In the genomic region with DNA sequence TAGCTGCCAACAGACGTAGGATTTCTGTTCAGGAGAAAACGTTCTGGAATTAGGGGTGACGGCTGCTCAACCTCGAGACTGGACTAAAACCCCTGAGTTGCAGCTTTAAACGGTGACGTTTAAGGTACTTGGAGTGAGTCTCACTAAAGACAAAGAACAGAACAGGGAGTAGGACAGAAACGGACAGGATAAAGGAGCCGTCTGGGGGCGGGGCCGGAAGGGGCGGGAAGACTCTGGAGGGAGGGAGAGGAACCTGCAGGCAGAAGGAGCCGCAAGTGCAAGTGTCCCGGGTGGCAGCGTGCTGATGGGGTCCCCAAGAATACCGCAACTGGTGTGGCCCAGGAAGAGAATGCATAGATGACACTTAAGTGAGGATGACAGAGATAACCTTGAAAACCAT, we compare ENCODE assay signal across 9 mouse cellular contexts. TPM values are rescaled to one million over a fixed set of nuclear protein-coding genes. Genes with fewer than 3 reads are reported as not detected.
DNase-seq lines count a peak whose midpoint lies in the region; ATAC-seq and TF ChIP-seq lines count a peak whose summit lies in the region.
"Had no signal": no experiment of that assay in that cellular context is flagged by ENCODE, and none has a peak within 500 bp of the region (broad histone marks: within the 10 kb centered on the region; RNA-seq: fewer than 3 reads in every experiment).

No protein-coding gene starts in this region.

- peak; percentile 46; the same call in 1 of the 2 replicates for ATAC-seq in heart, embryonic 12.5 days (ENCODE audit: insufficient number of reproducible peaks, low FRiP score)
- ATAC-seq in liver, embryonic 14.5 days (ENCODE audit: insufficient read depth) = no peak

- TF ChIP-seq EP300 in heart, adult 2 months (IDR thresholded peaks at IDR 0.05; ENCODE audit: insufficient read depth, low read depth, low read length) = no peak
- no peak for TF ChIP-seq EP300 in liver, embryonic 14.5 days (IDR thresholded peaks at IDR 0.05; ENCODE audit: low read depth)

- no peak for TF ChIP-seq POLR2A in heart, adult 2 months (IDR thresholded peaks at IDR 0.05; ENCODE audit: insufficient read depth, low read depth, low read length)

- intact Hi-C loops in heart, adult 2 months (cut with DNase I) = no loop called here

- H3K4me3 ChIP-seq in heart, embryonic 12.5 days = peak overlapping the region; percentile 2; the same call in 1 of the 2 replicates
- H3K4me3 ChIP-seq in heart, adult 2 months = no peak overlapping the region
- H3K4me3 ChIP-seq in E14TG2a.4 (replicated peaks; ENCODE audit: low read length) = peak overlapping the region; percentile 61
- no peak overlapping the region for H3K4me3 ChIP-seq in liver, embryonic 14.5 days (ENCODE audit: insufficient read depth in 1 of 2, low read depth in 2 of 2, low read length in 2 of 2)

- peak overlapping the region; percentile 15; the same call in 1 of the 2 replicates for H3K9ac ChIP-seq in heart, embryonic 12.5 days
- H3K9ac ChIP-seq in heart, adult 2 months (ENCODE audit: low read depth, low read length) = no peak overlapping the region
- H3K9ac ChIP-seq in liver, embryonic 14.5 days (replicated peaks) = no peak overlapping the region

- WGBS in heart, embryonic 12.5 days = 12% methylated on average over 15 of the region's 15 CpGs
- WGBS in heart, adult 2 months = 23% methylated on average over 15 of the region's 15 CpGs
- WGBS in liver, embryonic 14.5 days (ENCODE audit: insufficient replicate concordance) = 5% methylated on average over 15 of the region's 15 CpGs

- H3K9me3 ChIP-seq in heart, embryonic 12.5 days (replicated peaks) = no peaks in the 10 kb centered on the region
- H3K9me3 ChIP-seq in E14TG2a.4 (ENCODE audit: low read length) = no peaks in the 10 kb centered on the region
- H3K9me3 ChIP-seq in liver, embryonic 14.5 days (ENCODE audit: control insufficient read depth, low read length) = no peaks in the 10 kb centered on the region
- H3K9me3 ChIP-seq: G1E had no signal

- peak overlapping the region; percentile 39 for H3K4me2 ChIP-seq in heart, embryonic 12.5 days
- H3K4me2 ChIP-seq in liver, embryonic 14.5 days (ENCODE audit: low read depth) = peak overlapping the region; percentile 43

- no peak for TF ChIP-seq CTCF in heart, adult 2 months (IDR thresholded peaks at IDR 0.05)
- TF ChIP-seq CTCF in E14TG2a.4 (conservative IDR thresholded peaks at IDR 0.05; ENCODE audit: low read length) = no peak
- no peak for TF ChIP-seq CTCF in liver, embryonic 14.5 days (IDR thresholded peaks at IDR 0.05; ENCODE audit: low read depth)

- H3K27me3 ChIP-seq in heart, embryonic 12.5 days (replicated peaks) = no peaks in the 10 kb centered on the region
- H3K27me3 ChIP-seq in heart, adult 2 months (ENCODE audit: control insufficient read depth, insufficient read depth, low read length) = no peaks in the 10 kb centered on the region
- no peaks in the 10 kb centered on the region for H3K27me3 ChIP-seq in E14TG2a.4 (ENCODE audit: insufficient read depth, low read length)
- no peaks in the 10 kb centered on the region for H3K27me3 ChIP-seq in liver, embryonic 14.5 days (ENCODE audit: control insufficient read depth, insufficient read depth, low read length)

- no peak for DNase-seq in heart, adult 2 months
- DNase-seq in embryo, embryonic 9.5 days (ENCODE audit: extremely low spot score) = peak; percentile 72
- no peak for DNase-seq in liver, embryonic 14.5 days (ENCODE audit: low read depth in 3 of 3, low spot score in 3 of 3)
- DNase-seq in spleen, postnatal 36 days (ENCODE audit: low spot score in 2 of 2) = no peak
- no peak for DNase-seq in gastrocnemius, postnatal 4 days (ENCODE audit: low spot score in 2 of 2)
- no peak for DNase-seq in left cerebral cortex, adult 9 months (ENCODE audit: low spot score in 2 of 2)

- H3K27ac ChIP-seq in heart, embryonic 12.5 days (ENCODE audit: poor library complexity, severe bottlenecking) = 0 out of 2 replicates have a peak overlapping the region, but pooled peaks have one; percentile 0
- no peak overlapping the region for H3K27ac ChIP-seq in heart, adult 2 months
- no peak overlapping the region for H3K27ac ChIP-seq in liver, embryonic 14.5 days

- H3K36me3 ChIP-seq in heart, embryonic 12.5 days = 0 out of 2 replicates have a peak, but pooled peaks cover 8% of the 10 kb centered on the region
- H3K36me3 ChIP-seq in heart, adult 2 months (ENCODE audit: control insufficient read depth, insufficient read depth, low read length) = no peaks in the 10 kb centered on the region
- no peaks in the 10 kb centered on the region for H3K36me3 ChIP-seq in E14TG2a.4 (ENCODE audit: insufficient read depth, low read length)
- H3K36me3 ChIP-seq in liver, embryonic 14.5 days (replicated peaks; ENCODE audit: control insufficient read depth, insufficient read depth, low read depth) = no peaks in the 10 kb centered on the region
- H3K36me3 ChIP-seq: G1E had no signal

- H3K4me1 ChIP-seq in heart, embryonic 12.5 days (replicated peaks) = peaks cover 46% of the 10 kb centered on the region
- H3K4me1 ChIP-seq in heart, adult 2 months (ENCODE audit: control insufficient read depth, insufficient read depth, low read length) = peaks cover 9% of the 10 kb centered on the region
- peaks cover 61% of the 10 kb centered on the region for H3K4me1 ChIP-seq in E14TG2a.4 (replicated peaks; ENCODE audit: low read depth, low read length)
- no peaks in the 10 kb centered on the region for H3K4me1 ChIP-seq in liver, embryonic 14.5 days (replicated peaks; ENCODE audit: control insufficient read depth in 2 of 2, insufficient read depth in 2 of 2, low read length in 1 of 2)

- no peaks in the 10 kb centered on the region for H3K79me2 ChIP-seq in heart, adult 2 months (replicated peaks; ENCODE audit: control insufficient read depth, insufficient read depth, low read length)

RNA-seq across cellular contexts. Expression of a gene that starts 9.8 kb away (rescaled TPM):
- 22.5 and 22.9 TPM in 2 replicates for polyA plus RNA-seq in heart, embryonic 12.5 days (2016; fragmentation: Nextera tagmentation; extraction: Ambion mirVana)
- total RNA-seq in heart, adult 2 months (2021) = 10 to 100 TPM; 16.3 to 17.7 TPM
- 31.3 and 32.1 TPM in 2 replicates for polyA plus RNA-seq in heart, adult 2 months (2012; rRNA removed)
- 0.36 and 0.39 TPM in 2 replicates for polyA plus RNA-seq in liver, embryonic 14.5 days (2012; rRNA removed)
- polyA plus RNA-seq in liver, embryonic 14.5 days (2014; fragmentation: Nextera tagmentation; extraction: Ambion mirVana) = 0.33 and 0.46 TPM in 2 replicates
- 10 to 100 TPM; 26.8 to 27.1 TPM for total RNA-seq in gastrocnemius, postnatal 4 days (2021)
- total RNA-seq: G1E had no signal
- polyA plus RNA-seq: G1E had no signal

RNA-seq across cellular contexts. Expression of a gene that starts 40.6 kb away (rescaled TPM):
- polyA plus RNA-seq in heart, embryonic 12.5 days (2016; fragmentation: Nextera tagmentation; extraction: Ambion mirVana) = 0.24 and 0.30 TPM in 2 replicates
- 10 to 100 TPM; 32.8 to 38.8 TPM for total RNA-seq in heart, adult 2 months (2021)
- polyA plus RNA-seq in heart, adult 2 months (2012; rRNA removed) = 17.2 and 19.2 TPM in 2 replicates
- 0.12 and 0.15 TPM in 2 replicates for polyA plus RNA-seq in liver, embryonic 14.5 days (2012; rRNA removed)
- polyA plus RNA-seq in liver, embryonic 14.5 days (2014; fragmentation: Nextera tagmentation; extraction: Ambion mirVana) = 0.03 and 0.08 TPM in 2 replicates
- 10 to 100 TPM; 38.0 to 42.7 TPM for total RNA-seq in gastrocnemius, postnatal 4 days (2021)
- polyA plus RNA-seq: G1E had no signal

Comparison
In these comparisons a context has a peak if more than half of its experiments do, and no peak if none do; other contexts are left out.
1. H3K4me3 ChIP-seq: peak in heart, embryonic 12.5 days (single experiment) and E14TG2a.4 (single experiment); none in heart, adult 2 months (single experiment) and liver, embryonic 14.5 days (0 of 2).
2. RNA of a gene that starts 40.6 kb away (polyA plus RNA-seq): 17.2 to 19.2 TPM in heart, adult 2 months; 0.24 to 0.30 TPM in heart, embryonic 12.5 days and 0.03 to 0.15 TPM in liver, embryonic 14.5 days; every median in the first group is over 10 times any median in the second.
3. RNA of a gene that starts 9.8 kb away (polyA plus RNA-seq): 31.3 to 32.1 TPM in heart, adult 2 months and 22.5 to 22.9 TPM in heart, embryonic 12.5 days; 0.33 to 0.46 TPM in liver, embryonic 14.5 days; every median in the first group is over 10 times any median in the second.